Mouse (Mus musculus) cerebellum, adult (tissue): ENCODE data around the gene Adra1d.

Experiments used
- ATAC-seq: cut with Nextera tagmentation; 2 replicates; pipeline ENCODE4 v1.9.2; 2017; ENCODE audit warnings: mild to moderate bottlenecking, moderate library complexity, mixed read lengths; ENCODE audit not compliant: insufficient number of reproducible peaks, low FRiP score, low TSS enrichment

Adra1d gene

DNA sequence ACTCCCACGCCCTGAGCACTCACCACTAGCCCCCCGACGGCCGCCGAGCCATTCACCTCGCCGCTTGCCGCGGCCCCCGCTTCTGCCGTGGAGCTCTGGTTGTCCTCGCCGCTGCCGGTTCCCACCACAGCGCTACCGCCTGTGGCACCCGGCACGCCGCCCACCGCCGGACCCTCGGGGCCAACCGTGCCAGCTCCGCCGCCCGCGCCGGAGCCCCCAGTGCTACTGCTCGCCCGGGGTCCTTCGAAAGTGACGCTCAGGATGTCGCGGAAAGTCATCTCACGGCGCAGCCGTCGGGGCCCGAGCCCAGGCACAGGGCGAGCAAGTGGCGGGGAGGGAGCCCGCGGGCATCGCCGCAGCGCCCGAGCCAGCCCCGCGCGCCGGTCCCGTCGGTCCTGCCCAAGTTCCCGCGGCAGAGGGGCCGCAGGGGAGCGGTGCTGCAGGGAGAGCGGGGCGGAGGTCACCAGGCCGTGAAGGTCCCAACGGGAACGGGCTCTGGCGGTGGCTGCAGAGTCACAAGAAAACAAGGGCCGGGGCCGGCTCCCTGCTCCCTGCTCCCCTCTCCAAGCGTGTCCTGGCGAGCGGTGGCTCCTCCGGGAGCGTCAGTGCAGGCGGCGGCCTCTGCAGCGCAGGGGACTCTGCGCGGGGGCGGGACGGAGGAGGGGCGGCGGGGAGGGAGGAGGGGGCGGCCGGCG is at the start of gene Adra1d:
Gene Adra1d, minus strand, starts transcription at position 393 of the 695 bp plus-strand sequence.
- no peak for ATAC-seq

DNA sequence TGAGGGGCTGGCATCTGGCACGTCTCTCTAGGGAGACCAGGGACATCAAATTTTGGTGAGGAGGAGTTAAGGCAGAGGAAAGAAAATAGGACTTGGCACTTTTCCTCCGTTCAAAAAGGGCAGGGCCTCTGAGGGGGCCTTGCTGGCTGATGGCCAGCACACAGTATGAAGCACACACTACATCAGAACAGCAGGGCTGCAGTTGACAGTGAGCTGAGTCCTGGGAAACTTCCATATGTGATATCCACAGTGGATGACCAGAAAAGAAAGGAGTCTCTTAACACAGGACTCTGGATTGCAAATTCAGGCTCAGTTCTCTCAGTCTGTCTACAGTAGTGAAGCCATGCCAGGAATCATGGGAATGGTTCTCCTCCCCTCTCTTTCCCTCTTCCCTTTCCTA is 39.8 kb upstream of the Adra1d start:
- ATAC-seq: no peak

DNA sequence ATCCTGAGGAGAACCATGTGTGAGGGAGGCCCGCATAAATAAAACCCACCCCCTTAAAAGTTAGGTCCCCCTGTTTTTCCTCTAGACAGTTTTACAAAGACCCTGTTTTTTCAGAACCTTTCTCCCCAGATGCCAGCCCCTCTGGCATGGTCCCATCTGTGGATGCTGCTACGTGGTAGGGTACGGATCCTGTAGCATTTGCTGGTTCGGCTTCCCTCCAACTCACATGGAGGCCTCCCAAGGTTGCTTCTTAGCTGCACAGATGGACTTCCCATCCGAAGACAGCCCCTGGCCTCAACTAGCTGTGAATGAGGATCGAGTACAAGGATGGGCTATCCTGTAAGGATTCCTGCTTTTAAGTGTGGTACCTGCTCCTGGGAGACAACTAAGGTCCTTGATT is 32.8 kb upstream of the Adra1d start:
- ATAC-seq: no peak

DNA sequence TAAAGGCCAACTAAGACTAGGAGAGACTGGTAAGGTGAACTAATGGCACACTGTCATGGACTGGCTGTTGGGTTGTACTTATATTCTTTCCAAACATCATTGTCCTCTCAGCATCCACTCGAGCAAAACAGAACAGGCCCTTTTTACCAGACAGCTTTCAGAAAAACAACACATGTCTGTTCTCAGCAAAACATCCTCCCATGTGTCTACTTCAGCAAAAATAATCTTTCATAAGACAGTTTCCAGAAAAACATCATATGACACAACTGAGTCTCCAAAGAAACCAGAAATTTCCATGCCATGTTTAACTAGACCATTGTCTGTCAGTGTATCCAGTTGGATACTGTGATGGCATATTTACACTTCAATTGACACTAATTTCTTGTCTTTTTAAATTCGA is 25.4 kb upstream of the Adra1d start:
- ATAC-seq: no peak

DNA sequence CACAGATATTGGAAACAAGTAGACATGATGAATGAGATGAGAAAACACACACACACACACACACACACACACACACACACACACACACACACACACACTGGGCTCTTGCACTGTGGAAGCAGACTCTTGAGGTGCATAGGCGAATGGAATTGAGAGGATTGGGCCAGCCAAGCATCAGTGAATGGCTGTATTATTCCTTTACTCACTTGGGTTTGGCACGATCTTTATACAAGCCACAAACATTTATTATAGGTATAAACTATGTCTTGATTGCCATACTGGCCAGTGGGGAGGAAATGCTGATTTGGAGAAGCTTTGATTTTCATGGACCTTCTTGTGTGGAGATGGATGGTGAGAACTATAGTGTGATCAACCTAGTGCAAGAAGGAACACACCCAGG is 19.4 kb upstream of the Adra1d start:
- ATAC-seq: no peak

- no peak for ATAC-seq
Observed at GRCm38 (mm10) chr2:131562586-131563122, 571 bp upstream of the Adra1d start.

- no peak for ATAC-seq
Observed at GRCm38 (mm10) chr2:131561344-131561870, 676 bp downstream of the Adra1d start.

DNA sequence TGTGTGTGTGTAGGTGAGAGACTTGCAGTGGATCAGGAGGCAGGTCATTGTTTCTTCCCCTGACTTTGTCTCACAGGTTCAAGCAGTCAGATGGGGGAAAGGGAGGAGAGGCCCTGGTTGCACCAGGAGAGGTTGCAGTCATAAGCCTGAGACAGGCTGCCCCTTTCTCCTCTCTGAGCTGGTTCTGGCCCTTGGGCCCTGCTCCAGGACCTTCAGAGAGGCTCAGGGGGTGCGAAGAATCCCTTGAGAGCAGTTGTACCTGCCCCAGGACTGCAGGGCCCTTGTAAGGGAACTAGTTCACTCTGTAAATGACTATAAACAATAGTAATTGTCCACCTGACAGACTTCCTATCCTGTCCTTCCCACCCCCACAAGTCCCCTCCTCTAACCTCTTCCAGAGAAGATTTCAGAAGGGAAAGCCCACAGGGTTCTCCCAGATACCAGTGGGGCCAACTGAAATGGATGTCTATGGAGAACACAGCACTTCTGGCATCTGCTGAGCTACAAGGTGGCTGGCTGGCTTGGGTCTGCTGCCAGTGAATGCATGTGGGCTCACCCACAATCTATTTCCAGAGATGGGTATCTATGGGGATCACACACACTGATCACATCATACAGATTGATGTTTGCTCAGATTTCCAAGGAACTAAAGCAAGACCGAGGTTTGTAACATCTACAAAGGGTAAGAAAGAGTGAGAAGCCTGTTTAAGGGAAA is 1.7 kb downstream of the Adra1d start:
- ATAC-seq: no peak

GRCm38 (mm10) chr2:131557896-131558295 is 4.2 kb downstream of the Adra1d start:
- ATAC-seq: no peak

- ATAC-seq: no peak
Observed at GRCm38 (mm10) chr2:131552736-131553400, 9.2 kb downstream of the Adra1d start.

GRCm38 (mm10) chr2:131551701-131552620 is 10.1 kb downstream of the Adra1d start:
- no peak for ATAC-seq

GRCm38 (mm10) chr2:131550906-131551305 is 11.2 kb downstream of the Adra1d start:
- ATAC-seq: no peak

DNA sequence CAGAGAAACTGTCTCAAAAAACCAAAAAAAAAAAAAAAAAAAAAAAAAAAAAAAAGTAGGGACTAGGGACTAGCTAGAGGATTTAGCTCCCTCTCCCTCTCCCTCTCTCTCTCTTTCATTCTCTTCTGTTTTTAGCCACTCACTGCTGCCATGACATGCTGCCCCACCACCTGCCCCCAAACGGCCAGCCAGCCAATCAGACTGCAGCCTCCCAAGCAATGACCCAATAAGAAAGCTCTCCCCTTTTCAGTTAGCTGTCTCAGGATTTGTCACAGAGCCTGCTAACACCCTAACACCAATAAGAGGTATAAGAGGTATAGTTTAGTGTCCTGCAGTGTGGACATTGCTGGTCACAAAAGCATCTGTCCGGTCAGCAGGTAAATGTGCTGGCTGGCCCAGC is 11.6 kb downstream of the Adra1d start:
- ATAC-seq: no peak

DNA sequence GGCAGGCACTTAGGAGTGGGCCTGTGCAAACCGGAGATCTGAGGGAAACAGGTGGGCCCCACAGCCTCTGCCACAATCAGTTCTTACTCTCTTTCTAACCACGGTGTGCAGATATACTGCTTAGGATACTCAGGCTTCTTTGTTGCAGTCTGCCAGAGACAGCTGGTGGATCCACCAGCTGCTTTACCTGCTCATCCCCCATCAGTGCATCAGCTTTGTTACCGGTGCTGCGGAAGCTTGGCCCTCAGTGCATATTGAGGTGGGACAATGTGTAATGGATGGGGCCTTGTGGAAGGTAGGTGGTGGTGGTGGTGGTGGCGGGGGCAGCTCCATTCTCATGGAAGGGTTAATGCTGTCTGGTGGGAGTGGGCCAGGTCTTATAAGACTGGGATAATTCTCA is 13.0 kb downstream of the Adra1d start:
- no peak for ATAC-seq

DNA sequence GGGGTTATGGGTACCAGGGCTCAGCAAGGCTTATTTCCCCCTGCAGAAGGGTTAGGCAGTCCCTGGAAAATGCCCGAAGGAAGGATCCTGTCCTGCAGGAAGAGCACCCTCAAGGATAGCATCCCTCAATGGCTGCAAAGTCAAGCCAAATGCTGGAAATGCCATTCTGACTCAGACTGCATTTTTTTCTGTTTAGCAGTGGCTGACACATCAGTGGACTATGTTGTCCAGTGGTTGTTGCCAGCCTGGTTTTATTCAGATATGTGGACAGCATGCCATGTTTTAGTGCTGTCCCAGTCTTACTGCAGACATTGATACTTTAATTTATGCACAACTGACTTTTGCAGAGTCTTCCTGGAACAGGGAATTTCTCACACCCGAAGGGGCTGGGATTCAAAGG is 13.8 kb downstream of the Adra1d start:
- ATAC-seq: no peak

DNA sequence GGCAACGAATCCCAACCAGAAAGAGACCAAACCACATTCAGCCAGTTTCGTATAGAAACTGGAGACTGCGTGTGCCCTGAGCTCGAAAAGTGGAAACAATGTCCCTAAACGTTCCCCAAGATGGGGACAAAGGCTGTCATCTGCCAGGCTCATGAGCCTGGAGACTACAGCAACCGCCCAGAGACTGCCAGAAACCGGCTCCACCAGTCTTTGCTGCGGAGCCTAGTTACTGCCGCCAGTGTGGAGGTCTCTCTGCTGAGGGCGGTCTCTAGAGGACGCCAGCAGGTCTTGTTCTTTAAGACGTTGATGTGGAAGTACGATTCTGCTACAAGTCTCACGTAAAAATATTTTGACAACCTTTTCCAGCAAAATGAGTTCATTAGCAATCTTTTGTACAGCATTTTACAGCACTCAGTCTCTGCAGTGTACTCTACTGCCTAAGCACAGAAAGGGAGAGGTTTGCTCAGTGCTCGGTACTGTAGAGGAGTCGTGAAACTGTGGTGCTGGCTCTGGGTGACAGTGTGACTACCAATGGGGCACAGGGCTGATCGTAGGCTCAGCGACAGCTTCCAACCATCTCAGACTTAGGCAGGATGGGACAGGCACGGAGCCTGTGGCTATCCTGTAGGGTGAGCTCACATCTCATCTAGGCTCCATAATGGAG is 15.2 kb downstream of the Adra1d start:
- ATAC-seq: no peak

DNA sequence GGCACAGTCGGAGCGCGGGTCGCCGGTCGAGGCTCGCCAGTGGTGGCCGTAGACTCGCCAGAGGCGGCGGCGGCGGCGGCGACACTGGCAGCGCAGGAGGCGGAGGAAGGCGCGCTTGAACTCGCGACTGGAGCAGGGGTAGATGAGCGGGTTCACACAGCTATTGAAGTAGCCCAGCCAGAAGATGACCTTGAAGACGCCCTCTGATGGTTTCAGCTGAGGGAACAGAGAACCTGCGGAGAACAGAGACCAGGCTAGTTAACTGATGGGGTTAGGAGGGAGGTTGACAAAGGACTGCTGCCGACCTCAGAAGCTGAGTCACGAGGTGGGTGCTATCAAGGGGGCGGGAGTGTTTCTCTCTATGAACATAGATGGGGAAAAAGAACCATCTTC is 15.8 kb downstream of the Adra1d start:
- ATAC-seq: no peak

GRCm38 (mm10) chr2:131545386-131546307 is 16.4 kb downstream of the Adra1d start:
- ATAC-seq: no peak
